Mouse (Mus musculus) liver, embryonic 14.5 days (tissue): ENCODE data around the gene Kri1. TPM values are rescaled to one million over a fixed set of nuclear protein-coding genes. Genes with fewer than 3 reads are reported as not detected.
A peak's percentile ranks its signal among the peaks of the same experiment; 100 is the strongest.

Experiments
- ATAC-seq: fragments of 200-750 bp; cut with Nextera tagmentation; 2 replicates; pipeline ENCODE4 v1.8.0; 2017; ENCODE audit warnings: moderate number of reproducible peaks, mild to moderate bottlenecking, moderate library complexity; ENCODE audit not compliant: insufficient read depth
- DNase-seq, 3 experiments: peaks; one replicate each; pipeline ENCODE4 v3.0.0-alpha.2; 2012 to 2013; ENCODE audit warnings: low read depth in 3 of 3, low spot score in 3 of 3
- H3K27ac ChIP-seq: fragments of 300-500 bp; sonication (generic); 2 replicates; pipeline ENCODE4 v1.5.1; 2014; ENCODE audit warnings: moderate library complexity, mild to moderate bottlenecking, control low read depth, inconsistent platforms
- H3K27me3 ChIP-seq: fragments of 300-500 bp; sonication (generic); 2 replicates; pipeline ENCODE4 v1.6.1; 2014; ENCODE audit warnings: mild to moderate bottlenecking, low read length, moderate library complexity; ENCODE audit not compliant: control insufficient read depth, insufficient read depth
- H3K36me3 ChIP-seq: fragments of 300-500 bp; sonication (generic); replicated peaks from 2 replicates; pipeline ENCODE4 v1.6.1; 2014; ENCODE audit warnings: low read depth; ENCODE audit not compliant: control insufficient read depth, insufficient read depth
- H3K4me1 ChIP-seq, 2 experiments: fragments of 200-500 bp in 1 of 2; fragments of 300-500 bp in 1 of 2; sonication (generic) in 1 of 2; replicated peaks; 2 replicates each; pipeline ENCODE4 v1.6.1; 2012 to 2014; ENCODE audit warnings: antibody characterized with exemption in 1 of 2, inconsistent platforms in 1 of 2, low read length in 1 of 2; ENCODE audit not compliant: control insufficient read depth in 2 of 2, insufficient read depth in 2 of 2
- H3K4me2 ChIP-seq: fragments of 300-500 bp; sonication (generic); 2 replicates; pipeline ENCODE4 v1.6.1; 2014; ENCODE audit warnings: low read depth, mild to moderate bottlenecking, control low read depth, moderate library complexity
- H3K4me3 ChIP-seq, 2 experiments: fragments of 200-500 bp in 1 of 2; fragments of 300-500 bp in 1 of 2; sonication (generic) in 1 of 2; 2 replicates each; pipeline ENCODE4 v1.5.1; 2012 to 2014; ENCODE audit warnings: low read depth in 2 of 2, low read length in 2 of 2, mild to moderate bottlenecking in 2 of 2, control low read depth in 1 of 2, inconsistent platforms in 1 of 2, moderate library complexity in 1 of 2; ENCODE audit not compliant: insufficient read depth in 1 of 2
- H3K9ac ChIP-seq: fragments of 300-500 bp; sonication (generic); replicated peaks from 2 replicates; pipeline ENCODE4 v1.6.1; 2014; ENCODE audit warnings: mild to moderate bottlenecking, control low read depth, moderate library complexity
- H3K9me3 ChIP-seq: fragments of 300-500 bp; sonication (generic); 2 replicates; pipeline ENCODE4 v1.6.1; 2016; ENCODE audit warnings: low read length, mixed read lengths; ENCODE audit not compliant: control insufficient read depth
- CTCF ChIP-seq: IDR thresholded peaks from 2 replicates; pipeline ENCODE4 v1.5.1; 2016; ENCODE audit warnings: antibody characterized with exemption, low read depth, control low read depth
- EP300 ChIP-seq: IDR thresholded peaks from 2 replicates; pipeline ENCODE4 v1.6.1; 2016; ENCODE audit warnings: antibody characterized with exemption, low read depth
- WGBS: fragments of 180-500 bp; shearing (Covaris S2); extraction: QIAGEN DNeasy Blood & Tissue Kit; methylation state at CpG from one replicate; pipeline ENCODE4 v1.1.7; 2014; ENCODE audit not compliant: insufficient replicate concordance; 5-methylcytosine and 5-hydroxymethylcytosine counted together
- polyA plus RNA-seq, 2 experiments: library from polyadenylated mRNA; depleted of rRNA in 1 of 2; stranded (reverse) in 1 of 2; unstranded in 1 of 2; fragments of >200 nt; fragmentation: Nextera tagmentation in 1 of 2; extraction: Ambion mirVana in 1 of 2; gene quantifications; 2 replicates each; pipeline versions ENCODE4 v1.2.1 to v1.2.3; 2012 to 2014

Gene Kri1
- polyA plus RNA-seq, 2 experiments: 3.9 to 21.9 TPM

- Histone ChIP-seq H3K27me3 (no peaks in the 10 kb centered on the region), H3K9me3 (no peaks in the 10 kb centered on the region), H3K9ac (peak within 1 kb of the TSS; percentile 52), H3K36me3 (no peaks in the 10 kb centered on the region), H3K4me3 (peak within 1 kb of the TSS; percentile 60 to 78), H3K4me2 (peak within 1 kb of the TSS; percentile 71), H3K4me1 (peaks cover 14 to 23% of the 10 kb centered on the region in 2 experiments), H3K27ac (peak within 1 kb of the TSS; percentile 2)
- ATAC-seq (peak; percentile 86), DNase-seq (peak; percentile 65 to 70 (median 69))
- no peak for TF ChIP-seq EP300
- under 1% methylated on average over 52 of the region's 52 CpGs for WGBS
Measured at GRCm38 (mm10) chr9:21320619-21321512, 33.1 kb upstream of the Kri1 start, which contains the start of gene Slc44a2. Gene Slc44a2, plus strand, starts transcription at chr9:21320698.

DNA sequence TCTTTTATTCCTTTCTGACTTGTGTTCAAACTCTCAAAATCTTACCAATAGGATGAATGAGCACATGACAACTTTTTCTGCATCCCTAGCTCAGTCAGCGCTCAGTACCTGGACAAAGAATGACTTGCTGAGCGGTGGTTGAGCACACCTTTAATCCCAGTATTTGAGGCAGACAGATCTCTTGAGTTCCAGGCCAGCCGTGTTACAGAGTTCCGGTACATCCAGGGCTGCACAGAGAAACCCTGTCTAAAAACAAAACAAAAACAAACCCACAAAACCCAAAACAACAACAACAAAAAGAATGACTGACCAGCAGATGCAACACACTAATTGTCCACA, 32.5 kb upstream of the Kri1 start:
- peak overlapping the region; percentile 60 to 78 for H3K4me3 ChIP-seq
- H3K27ac ChIP-seq: no peak overlapping the region
- DNase-seq: no peak
- H3K4me1 ChIP-seq: peaks cover 14 to 28% of the 10 kb centered on the region in 2 experiments
- peak overlapping the region; percentile 71 for H3K4me2 ChIP-seq
- 29% methylated on average over 4 of the region's 4 CpGs for WGBS
- H3K9me3 ChIP-seq: no peaks in the 10 kb centered on the region
- peak; percentile 12; the same call in 1 of the 2 replicates for ATAC-seq
- no peaks in the 10 kb centered on the region for H3K36me3 ChIP-seq
- H3K27me3 ChIP-seq: no peaks in the 10 kb centered on the region
- H3K9ac ChIP-seq: peak overlapping the region; percentile 52; the same call in 1 of the 2 replicates
- TF ChIP-seq EP300 (no peak), CTCF (no peak)

DNA sequence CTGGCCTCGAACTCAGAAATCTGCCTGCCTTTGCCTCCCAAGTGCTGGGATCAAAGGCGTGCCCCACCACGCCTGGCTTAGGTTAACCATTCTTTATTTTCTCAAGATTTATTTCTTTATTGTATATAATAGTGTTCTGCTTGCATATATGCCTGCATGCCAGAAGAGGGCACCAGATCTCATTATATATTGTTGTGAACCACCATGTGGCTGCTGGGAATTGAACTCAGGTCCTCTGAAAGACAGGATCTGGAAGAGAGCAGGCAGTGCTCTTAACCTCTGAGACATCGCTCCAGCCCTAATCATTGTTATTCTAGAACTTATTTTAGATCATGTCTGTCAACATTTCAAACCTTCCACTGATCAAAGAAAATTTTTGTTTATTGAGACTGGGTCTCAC, 31.7 kb upstream of the Kri1 start:
- no peak for TF ChIP-seq CTCF
- TF ChIP-seq EP300: no peak
- no peak overlapping the region for H3K4me2 ChIP-seq
- 84% methylated on average over 4 of the region's 4 CpGs for WGBS

DNA sequence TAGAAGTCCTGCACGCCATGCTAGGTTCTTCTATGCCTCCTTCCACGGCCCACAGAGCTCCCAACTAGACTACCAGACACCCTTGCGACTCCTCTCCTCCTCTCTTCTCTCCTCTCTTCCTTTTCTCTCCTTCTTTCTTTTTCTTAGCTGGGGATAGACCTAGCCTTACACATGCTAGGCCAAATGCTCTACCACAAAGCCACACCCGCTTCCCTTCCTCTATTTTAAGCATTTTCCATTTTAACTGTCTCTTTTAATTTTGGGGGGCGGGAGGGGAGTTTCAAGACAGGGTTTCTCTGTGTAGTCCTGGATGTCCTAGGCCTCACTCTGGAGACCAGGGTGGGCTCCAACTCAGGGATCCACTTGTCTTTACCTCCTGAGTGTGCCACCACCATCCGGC, 31.0 kb upstream of the Kri1 start:
- no peak for DNase-seq
- Histone ChIP-seq H3K9ac (no peak overlapping the region), H3K4me3 (no peak overlapping the region), H3K4me1 (peaks cover 22 to 41% of the 10 kb centered on the region in 2 experiments), H3K4me2 (no peak overlapping the region), H3K27me3 (no peaks in the 10 kb centered on the region), H3K36me3 (no peaks in the 10 kb centered on the region), H3K9me3 (no peaks in the 10 kb centered on the region), H3K27ac (no peak overlapping the region)
- 56% methylated on average over 6 of the region's 6 CpGs for WGBS
- TF ChIP-seq EP300 (no peak), CTCF (no peak)
- no peak for ATAC-seq

More for the DNA sequence above, 31.7 kb upstream of the Kri1 start:
- ATAC-seq (no peak), DNase-seq (no peak)
- peaks cover 17 to 36% of the 10 kb centered on the region in 2 experiments for H3K4me1 ChIP-seq
- H3K36me3 ChIP-seq: no peaks in the 10 kb centered on the region
- no peak overlapping the region for H3K27ac ChIP-seq
- H3K9ac ChIP-seq: no peak overlapping the region
- H3K27me3 ChIP-seq: no peaks in the 10 kb centered on the region
- H3K9me3 ChIP-seq: no peaks in the 10 kb centered on the region
- no peak overlapping the region for H3K4me3 ChIP-seq

DNA sequence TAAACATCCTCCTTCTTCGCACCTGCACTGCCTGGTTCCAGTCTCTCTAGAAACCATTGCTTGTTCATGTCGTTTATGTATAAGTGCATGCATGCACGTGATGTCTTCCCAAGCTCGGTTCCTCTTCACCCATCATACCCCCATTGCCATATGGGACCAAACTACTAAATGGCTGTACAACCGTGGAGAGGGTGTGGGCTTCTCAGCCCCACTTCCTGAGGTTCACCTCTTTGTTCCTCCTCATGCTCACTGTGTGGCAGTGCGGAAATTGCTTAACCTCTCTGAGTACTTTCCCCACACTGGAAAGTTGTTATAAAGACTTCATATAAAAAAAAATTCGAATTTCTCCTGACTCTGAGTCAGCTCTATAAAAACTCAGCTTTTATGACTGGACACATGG, 28.9 kb upstream of the Kri1 start:
- DNase-seq (no peak), ATAC-seq (no peak)
- Histone ChIP-seq H3K9me3 (no peaks in the 10 kb centered on the region), H3K27ac (no peak overlapping the region), H3K9ac (no peak overlapping the region), H3K4me3 (no peak overlapping the region), H3K4me1 (peaks cover 16 to 38% of the 10 kb centered on the region in 2 experiments), H3K27me3 (peaks cover 10% of the 10 kb centered on the region), H3K36me3 (no peaks in the 10 kb centered on the region), H3K4me2 (no peak overlapping the region)
- no peak for TF ChIP-seq EP300
- no peak for TF ChIP-seq CTCF
- WGBS: 47% methylated on average over 7 of the region's 7 CpGs
